Mouse (Mus musculus): Measurements from ENCODE around the gene Khdrbs1. TPM values are rescaled to one million over a fixed set of nuclear protein-coding genes. Genes with fewer than 3 reads are reported as not detected.

The Khdrbs1 gene
- total and polyA plus RNA-seq, 3 experiments: 58.6 to 125 (median 67.4) TPM

DNA sequence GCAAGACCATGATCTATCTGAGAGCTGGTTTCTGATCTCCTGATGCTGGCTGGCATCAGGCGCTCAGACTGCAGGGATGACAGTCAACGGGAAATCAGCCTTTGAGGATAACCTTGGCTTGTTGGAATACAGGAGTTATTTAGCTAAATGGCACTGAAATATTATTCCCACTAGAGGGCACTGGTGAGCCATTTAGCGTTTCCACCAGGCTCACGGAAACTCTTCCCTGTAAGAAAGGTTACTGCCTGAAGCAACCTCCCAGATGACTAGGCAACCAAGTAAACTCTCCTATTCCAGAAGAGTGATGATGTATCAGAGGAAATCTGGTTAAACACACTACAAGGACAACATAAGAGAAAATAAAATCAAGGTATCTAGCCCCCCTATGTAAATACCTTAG lies 43.1 kb upstream of the Khdrbs1 start (continued):
- TF ChIP-seq ZKSCAN1 (IDR thresholded peaks at IDR 0.05; ENCODE audit: borderline replicate concordance, low read depth, low read length): no peak
- no peak for TF ChIP-seq CHD2 (IDR thresholded peaks at IDR 0.05; ENCODE audit: low read length)
- TF ChIP-seq JUND (conservative IDR thresholded peaks at IDR 0.05; ENCODE audit: low read depth, low read length): peak; percentile 34; the same call in 1 of the 2 replicates
- peak; percentile 34; the same call in 1 of the 2 replicates for TF ChIP-seq ZNF384 (IDR thresholded peaks at IDR 0.05; ENCODE audit: low read depth, low read length)
- peak; percentile 80 to 95 for TF ChIP-seq CTCF (conservative IDR thresholded peaks at IDR 0.05 in 1 of 2, IDR thresholded peaks at IDR 0.05 in 1 of 2; ENCODE audit: low read depth in 2 of 2, low read length in 2 of 2)
- TF ChIP-seq MAFK (IDR thresholded peaks at IDR 0.05; ENCODE audit: insufficient replicate concordance, low read length): 0 out of 2 replicates have a peak, but pooled peaks have one; percentile 20
- no peak for TF ChIP-seq KAT2A (IDR thresholded peaks at IDR 0.05; ENCODE audit: insufficient replicate concordance, low read length)
- TF ChIP-seq NELFE (IDR thresholded peaks at IDR 0.05; ENCODE audit: low read depth, low read length): no peak; the same call in 1 of the 2 replicates
- TF ChIP-seq SIN3A (IDR thresholded peaks at IDR 0.05; ENCODE audit: low read length): peak; percentile 39
- peak; percentile 9; the same call in 1 of the 2 replicates for TF ChIP-seq BHLHE40 (IDR thresholded peaks at IDR 0.05; ENCODE audit: low read depth, low read length)

DNA sequence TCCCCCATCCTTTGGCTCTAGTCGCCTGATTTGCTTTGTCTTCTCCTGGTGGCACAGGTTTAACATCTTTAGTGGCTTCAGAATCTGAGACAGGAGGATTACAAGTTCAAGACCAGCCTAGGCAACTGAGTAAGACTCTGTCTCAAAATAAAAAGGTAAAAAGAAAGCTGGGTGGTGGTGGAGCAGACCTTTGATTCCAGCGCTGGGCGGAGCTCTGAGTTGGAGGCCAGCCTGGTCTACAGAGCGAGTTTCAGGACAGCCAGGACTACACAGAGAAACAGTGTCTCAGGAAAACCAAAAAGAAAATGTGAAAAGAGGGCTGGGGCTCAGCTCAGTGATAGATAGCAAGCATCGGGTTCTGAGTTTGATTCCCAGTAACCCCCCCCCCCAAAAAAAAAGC lies 41.4 kb upstream of the Khdrbs1 start:
- dilution Hi-C loops (cut with MboI; ENCODE audit: extremely low pct_ligation_motif_present, extremely low pct_unique_long_range_greater_than_20kb, low sequenced_read_pairs): no loop called here

DNA sequence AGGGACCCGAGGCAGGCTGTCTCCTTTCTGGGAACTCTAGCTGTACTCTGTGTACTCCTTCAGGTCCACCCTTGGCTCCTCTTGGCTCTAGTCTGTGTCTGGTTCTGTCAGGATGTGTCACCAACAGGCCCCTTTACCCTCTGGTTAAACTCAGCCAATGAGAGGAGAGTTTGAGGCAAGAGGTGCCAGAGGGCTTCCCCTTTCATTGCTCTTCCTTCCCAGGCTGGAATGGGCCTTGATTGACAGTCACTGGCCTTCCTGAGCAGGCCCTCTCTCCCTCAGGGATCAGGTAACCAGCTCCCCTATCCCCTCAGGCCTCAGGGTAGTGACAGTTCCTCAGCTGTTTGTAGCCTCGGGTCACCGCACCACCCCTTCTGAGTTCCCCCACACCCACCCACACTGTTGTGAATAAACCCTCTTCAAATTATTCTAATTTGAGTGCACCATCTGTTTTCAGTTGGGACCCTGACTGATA lies 40.8 kb upstream of the Khdrbs1 start:
- peaks cover 4% of the 10 kb centered on the region for H3K9me3 ChIP-seq (replicated peaks; ENCODE audit: low read length)
- no peaks in the 10 kb centered on the region for H3K27me3 ChIP-seq (replicated peaks)
- dilution Hi-C loops (cut with MboI; ENCODE audit: extremely low pct_ligation_motif_present, extremely low pct_unique_long_range_greater_than_20kb, low sequenced_read_pairs) (no loop called here), in situ Hi-C loops (cut with MboI; ENCODE audit: low pct_ligation_motif_present, low pct_unique_long_range_greater_than_20kb, low sequenced_read_pairs) (loop anchor here (10.0 to 25.0 kb wide), 2 partner anchors 62 to 304 kb away; no protein-coding TSS in a partner anchor)
- no peak overlapping the region for H3K4me3 ChIP-seq (replicated peaks in 1 of 3; ENCODE audit: low read depth in 2 of 3, low read length in 2 of 3, poor library complexity in 1 of 3)
- H3K79me2 ChIP-seq (replicated peaks; ENCODE audit: control insufficient read depth, extremely low read depth, insufficient read depth, poor library complexity, severe bottlenecking): no peaks in the 10 kb centered on the region
- no peak for DNase-seq (ENCODE audit: extremely low read depth)
- 0 out of 2 replicates have a peak overlapping the region, but pooled peaks have one; percentile 30 for H3K9ac ChIP-seq (ENCODE audit: insufficient read depth, low read depth)
- TF ChIP-seq ETS1 (conservative IDR thresholded peaks at IDR 0.05; ENCODE audit: low read depth, low read length) (0 out of 2 replicates have a peak, but pooled peaks have one; percentile 18), MXI1 (IDR thresholded peaks at IDR 0.05; ENCODE audit: low read depth, low read length) (no peak), NRF1 (IDR thresholded peaks at IDR 0.05; ENCODE audit: low read depth, low read length) (0 out of 2 replicates have a peak, but pooled peaks have one; percentile 11)
- H3K36me3 ChIP-seq (replicated peaks in 1 of 2; ENCODE audit: control insufficient read depth in 1 of 2, insufficient read depth in 1 of 2, low read length in 1 of 2): no peaks in the 10 kb centered on the region
- H3K4me1 ChIP-seq (ENCODE audit: control insufficient read depth in 1 of 2, insufficient read depth in 2 of 2): peaks cover 12 to 43% of the 10 kb centered on the region in 2 experiments
- peak overlapping the region; percentile 41; the same call in 1 of the 2 replicates for H3K4me2 ChIP-seq (ENCODE audit: insufficient read depth, low read depth, poor library complexity, severe bottlenecking)
- H3K27ac ChIP-seq (ENCODE audit: insufficient read depth, low read depth): peak overlapping the region; percentile 58

More for the DNA sequence above, 41.4 kb upstream of the Khdrbs1 start:
- Histone ChIP-seq H3K27me3 (replicated peaks) (no peaks in the 10 kb centered on the region), H3K9me3 (replicated peaks; ENCODE audit: low read length) (peaks cover 4% of the 10 kb centered on the region), H3K27ac (ENCODE audit: insufficient read depth, low read depth) (no peak overlapping the region), H3K4me1 (ENCODE audit: control insufficient read depth in 1 of 2, insufficient read depth in 2 of 2) (peaks cover 12 to 48% of the 10 kb centered on the region in 2 experiments), H3K4me3 (replicated peaks in 1 of 3; ENCODE audit: low read depth in 2 of 3, low read length in 2 of 3, poor library complexity in 1 of 3) (no peak overlapping the region), H3K79me2 (replicated peaks; ENCODE audit: control insufficient read depth, extremely low read depth, insufficient read depth, poor library complexity, severe bottlenecking) (no peaks in the 10 kb centered on the region), H3K36me3 (replicated peaks in 1 of 2; ENCODE audit: control insufficient read depth in 1 of 2, insufficient read depth in 1 of 2, low read length in 1 of 2) (no peaks in the 10 kb centered on the region), H3K9ac (ENCODE audit: insufficient read depth, low read depth) (no peak overlapping the region), H3K4me2 (ENCODE audit: insufficient read depth, low read depth, poor library complexity, severe bottlenecking) (no peak overlapping the region)
- TF ChIP-seq JUN (IDR thresholded peaks at IDR 0.05; ENCODE audit: insufficient read depth, low read depth, low read length): no peak
- in situ Hi-C loops (cut with MboI; ENCODE audit: low pct_ligation_motif_present, low pct_unique_long_range_greater_than_20kb, low sequenced_read_pairs): loop anchor here (10.0 to 25.0 kb wide), 2 partner anchors 61 to 304 kb away; no protein-coding TSS in a partner anchor
- DNase-seq (ENCODE audit: extremely low read depth): no peak

All from CH12.LX (cell line).